Mouse (Mus musculus) intestine, embryonic 16.5 days (tissue): ENCODE results near the gene Nup107. TPM values are rescaled to one million over a fixed set of nuclear protein-coding genes. Genes with fewer than 3 reads are reported as not detected.

Source experiments
- ATAC-seq: fragments of 200-750 bp; cut with Nextera tagmentation; 2 replicates; pipeline ENCODE4 v1.8.0; 2017; ENCODE audit warnings: moderate TSS enrichment, moderate library complexity
- H3K27ac ChIP-seq: fragments of 300-500 bp; sonication (generic); 2 replicates; pipeline ENCODE4 v1.5.1; 2014; ENCODE audit warnings: mild to moderate bottlenecking, low read length
- H3K27me3 ChIP-seq: fragments of 300-500 bp; sonication (generic); replicated peaks from 2 replicates; pipeline ENCODE4 v1.6.1; 2014; ENCODE audit warnings: low read length, control low read depth, mixed read lengths; ENCODE audit not compliant: control insufficient read depth, insufficient read depth
- H3K36me3 ChIP-seq: fragments of 300-500 bp; sonication (generic); 2 replicates; pipeline ENCODE4 v1.6.1; 2014; ENCODE audit warnings: low read length, control low read depth; ENCODE audit not compliant: control insufficient read depth, insufficient read depth
- H3K4me1 ChIP-seq: fragments of 300-500 bp; sonication (generic); 2 replicates; pipeline ENCODE4 v1.6.1; 2014; ENCODE audit warnings: low read length, control low read depth, mixed read lengths; ENCODE audit not compliant: control insufficient read depth, insufficient read depth
- H3K4me2 ChIP-seq: fragments of 300-500 bp; sonication (generic); 2 replicates; pipeline ENCODE4 v1.6.1; 2014; ENCODE audit warnings: low read depth, low read length, control low read depth
- H3K4me3 ChIP-seq: fragments of 300-500 bp; sonication (generic); 2 replicates; pipeline ENCODE4 v1.5.1; 2014; ENCODE audit warnings: mild to moderate bottlenecking, low read length
- H3K9ac ChIP-seq: fragments of 300-500 bp; sonication (generic); 2 replicates; pipeline ENCODE4 v1.6.1; 2014; ENCODE audit warnings: low read depth, low read length
- H3K9me3 ChIP-seq: fragments of 300-500 bp; sonication (generic); 2 replicates; pipeline ENCODE4 v1.6.1; 2016; ENCODE audit warnings: low read length, control low read depth; ENCODE audit not compliant: control insufficient read depth
- WGBS: fragments of 180-500 bp; shearing (Covaris S2); extraction: QIAGEN DNeasy Blood & Tissue Kit; methylation state at CpG from one replicate; pipeline ENCODE4 v1.1.7; 2014; 5-methylcytosine and 5-hydroxymethylcytosine counted together
- polyA plus RNA-seq: library from polyadenylated mRNA; unstranded; fragments of >200 nt; fragmentation: Nextera tagmentation; extraction: Ambion mirVana; gene quantifications from 2 replicates; pipeline ENCODE4 v1.2.1, GENCODE M21; 2015

The Nup107 gene
- polyA plus RNA-seq, 1 experiment from 2014 or later, result 48.8 TPM

GRCm38 (mm10) chr10:117755086-117755798, 37.3 kb downstream of the Nup107 start:
- no peak overlapping the region for H3K27ac ChIP-seq
- no peak overlapping the region for H3K4me3 ChIP-seq
- ATAC-seq, result no peak
- no peaks in the 10 kb centered on the region for H3K4me1 ChIP-seq
- no peaks in the 10 kb centered on the region for H3K9me3 ChIP-seq
- peaks cover 31% of the 10 kb centered on the region for H3K36me3 ChIP-seq
- H3K4me2 ChIP-seq, result no peak overlapping the region
- H3K27me3 ChIP-seq, result no peaks in the 10 kb centered on the region
- 87% methylated on average over 13 of the region's 13 CpGs for WGBS
- no peak overlapping the region for H3K9ac ChIP-seq

GRCm38 (mm10) chr10:117754609-117754940, 37.9 kb downstream of the Nup107 start:
- Histone ChIP-seq H3K27me3 (no peaks in the 10 kb centered on the region), H3K4me2 (no peak overlapping the region), H3K4me1 (no peaks in the 10 kb centered on the region), H3K36me3 (peaks cover 37% of the 10 kb centered on the region), H3K9me3 (no peaks in the 10 kb centered on the region), H3K4me3 (no peak overlapping the region), H3K9ac (no peak overlapping the region), H3K27ac (no peak overlapping the region)
- ATAC-seq, result no peak
- WGBS, result 94% methylated on average over 7 of the region's 7 CpGs

DNA sequence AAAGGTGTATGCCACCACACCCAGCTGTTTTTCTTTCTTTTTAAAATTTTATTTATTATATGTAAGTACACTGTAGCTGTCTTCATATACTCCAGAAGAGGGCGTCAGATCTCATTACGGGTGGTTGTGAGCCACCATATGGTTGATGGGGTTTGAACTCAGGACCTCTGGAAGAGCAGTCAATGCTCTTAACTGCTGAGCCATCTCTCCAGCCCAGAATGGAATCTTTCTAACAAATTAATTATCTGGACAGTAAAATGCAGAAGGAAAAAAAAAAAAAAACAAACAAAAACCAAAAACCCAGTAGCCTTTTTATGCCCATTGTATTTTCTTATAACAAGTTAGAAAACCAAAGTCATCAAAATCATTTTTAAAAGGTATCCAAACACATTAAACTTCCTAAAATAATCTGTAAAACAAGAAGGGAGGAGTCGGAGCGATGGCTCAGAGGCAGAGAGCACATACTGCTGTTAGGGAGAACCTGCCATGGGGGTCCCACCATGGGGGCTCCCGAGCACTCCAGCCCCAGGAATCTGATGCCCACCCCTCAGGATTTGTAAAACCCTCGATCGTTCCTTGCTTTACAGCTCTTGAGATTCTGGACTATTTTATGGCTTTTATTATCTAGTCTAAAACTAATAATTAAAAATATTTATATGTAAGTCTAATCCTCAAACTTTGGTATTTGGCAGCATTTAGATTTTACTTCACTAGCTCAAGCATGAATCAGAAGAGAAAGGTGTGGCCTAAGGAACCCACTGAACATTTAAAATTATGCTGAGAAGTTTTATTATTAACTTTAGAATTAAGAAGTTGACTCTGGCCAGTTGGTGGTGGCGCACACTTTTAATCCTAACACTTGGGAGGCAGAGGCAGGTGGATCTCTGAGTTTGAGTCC, 38.5 kb downstream of the Nup107 start:
- no peaks in the 10 kb centered on the region for H3K27me3 ChIP-seq
- no peaks in the 10 kb centered on the region for H3K9me3 ChIP-seq
- 91% methylated on average over 8 of the region's 8 CpGs for WGBS
- no peak overlapping the region for H3K4me2 ChIP-seq
- no peak overlapping the region for H3K9ac ChIP-seq
- no peak overlapping the region for H3K27ac ChIP-seq
- H3K4me1 ChIP-seq, result no peaks in the 10 kb centered on the region
- ATAC-seq, result no peak
- H3K4me3 ChIP-seq, result no peak overlapping the region
- H3K36me3 ChIP-seq, result peaks cover 38% of the 10 kb centered on the region

- ATAC-seq, result no peak
- Histone ChIP-seq H3K9me3 (no peaks in the 10 kb centered on the region), H3K27me3 (no peaks in the 10 kb centered on the region), H3K36me3 (peaks cover 33% of the 10 kb centered on the region), H3K4me2 (no peak overlapping the region), H3K9ac (no peak overlapping the region), H3K4me3 (no peak overlapping the region), H3K27ac (no peak overlapping the region), H3K4me1 (no peaks in the 10 kb centered on the region)
- 94% methylated on average over 5 of the region's 5 CpGs for whole genome bisulfite sequencing
These were observed 39.5 kb downstream of the Nup107 start for GRCm38 (mm10) chr10:117752851-117753647.

DNA sequence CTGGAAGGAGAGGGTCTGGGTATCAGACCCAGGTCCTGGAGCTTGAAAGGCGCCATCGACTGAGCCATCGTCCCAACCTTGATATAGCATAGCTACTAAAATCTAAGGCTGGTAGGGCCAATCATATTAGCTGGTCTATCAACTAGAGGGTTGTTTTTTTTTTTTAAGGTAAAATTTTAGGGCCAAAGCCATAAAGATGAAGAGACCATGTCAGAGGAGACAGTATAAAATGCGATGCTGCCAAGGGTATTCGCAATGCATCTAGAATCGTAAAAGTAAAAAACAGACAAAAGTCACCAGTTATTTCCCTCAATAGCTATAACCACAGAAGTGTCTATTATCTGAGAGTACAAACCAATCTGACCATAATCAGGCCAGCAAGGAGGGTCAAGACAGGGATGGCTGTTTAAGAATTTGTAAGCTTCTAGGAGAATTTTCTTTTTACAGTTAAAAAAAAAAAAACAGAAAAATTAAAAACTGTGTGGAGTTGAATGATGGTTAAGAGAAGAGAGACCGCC, 40.1 kb downstream of the Nup107 start:
- Histone ChIP-seq H3K9me3 (no peaks in the 10 kb centered on the region), H3K4me2 (no peak overlapping the region), H3K36me3 (peaks cover 33% of the 10 kb centered on the region), H3K4me3 (no peak overlapping the region), H3K4me1 (no peaks in the 10 kb centered on the region), H3K27ac (no peak overlapping the region), H3K9ac (no peak overlapping the region), H3K27me3 (no peaks in the 10 kb centered on the region)
- WGBS, result 98% methylated on average over 7 of the region's 7 CpGs
- ATAC-seq, result no peak

DNA sequence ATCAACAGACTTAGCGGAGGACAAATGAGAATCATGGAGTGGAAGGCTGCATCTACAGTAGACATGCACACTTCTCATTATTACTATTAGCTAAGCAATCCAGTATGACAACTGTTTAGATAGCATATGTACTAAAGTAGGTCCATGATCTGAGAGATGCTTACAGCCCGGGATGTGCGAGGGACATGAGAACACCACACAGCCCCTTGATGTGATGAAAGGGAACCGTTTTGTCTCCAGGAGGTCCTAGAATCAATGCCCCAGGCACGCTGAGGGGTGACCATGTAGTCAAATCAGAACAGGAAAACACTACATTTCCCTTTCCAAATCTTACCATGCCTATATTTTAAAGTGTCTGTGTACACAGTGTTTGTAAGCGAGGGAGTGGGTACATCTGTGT, 40.8 kb downstream of the Nup107 start:
- WGBS, result 93% methylated on average over 6 of the region's 6 CpGs
- ATAC-seq, result no peak
- Histone ChIP-seq H3K4me2 (no peak overlapping the region), H3K27me3 (no peaks in the 10 kb centered on the region), H3K9me3 (no peaks in the 10 kb centered on the region), H3K36me3 (peaks cover 33% of the 10 kb centered on the region), H3K4me3 (no peak overlapping the region), H3K4me1 (no peaks in the 10 kb centered on the region), H3K9ac (no peak overlapping the region), H3K27ac (no peak overlapping the region)

DNA sequence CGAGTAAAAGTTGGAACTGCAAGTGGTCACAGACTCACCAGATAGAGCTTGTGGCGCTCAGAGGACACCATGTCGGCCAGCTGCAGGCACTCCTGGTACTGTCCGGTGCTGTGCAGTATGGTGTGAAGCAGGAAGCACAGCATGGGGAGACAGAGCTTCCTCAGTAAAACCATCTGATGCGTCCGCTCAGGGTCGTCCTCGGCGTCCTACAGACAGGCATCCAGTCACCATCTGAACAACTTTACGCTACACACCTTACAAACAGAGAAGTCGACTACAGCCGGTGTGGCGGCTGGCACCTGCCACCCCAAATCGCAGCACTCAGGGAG, 41.3 kb downstream of the Nup107 start:
- Histone ChIP-seq H3K27ac (no peak overlapping the region), H3K9me3 (no peaks in the 10 kb centered on the region), H3K36me3 (peaks cover 33% of the 10 kb centered on the region), H3K4me1 (no peaks in the 10 kb centered on the region), H3K9ac (no peak overlapping the region), H3K4me2 (no peak overlapping the region), H3K4me3 (no peak overlapping the region), H3K27me3 (no peaks in the 10 kb centered on the region)
- ATAC-seq, result no peak
- 97% methylated on average over 14 of the region's 14 CpGs for WGBS

- ATAC-seq, result no peak
These were observed 41.8 kb downstream of the Nup107 start for GRCm38 (mm10) chr10:117750529-117751281.

More at GRCm38 (mm10) chr10:117750529-117751281, 41.8 kb downstream of the Nup107 start:
- Histone ChIP-seq H3K4me2 (no peak overlapping the region), H3K36me3 (peaks cover 33% of the 10 kb centered on the region), H3K4me1 (no peaks in the 10 kb centered on the region), H3K27me3 (no peaks in the 10 kb centered on the region), H3K9me3 (no peaks in the 10 kb centered on the region), H3K27ac (no peak overlapping the region), H3K9ac (no peak overlapping the region), H3K4me3 (no peak overlapping the region)
- WGBS, result 95% methylated on average over 5 of the region's 5 CpGs
